Mouse (Mus musculus): Measurements from ENCODE around the gene Foxp1.

- TF ChIP-seq TCF12 (IDR thresholded peaks at IDR 0.05; ENCODE audit: insufficient read depth, poor library complexity, severe bottlenecking), result no peak
- TF ChIP-seq POLR2A (IDR thresholded peaks at IDR 0.05; ENCODE audit: insufficient read length, low read depth), result no peak
- TF ChIP-seq MYOD1 (IDR thresholded peaks at IDR 0.05; ENCODE audit: control insufficient read depth in 1 of 3, insufficient read length in 2 of 3, low read depth in 2 of 3), result no peak
- TF ChIP-seq POLR2AphosphoS2 (IDR thresholded peaks at IDR 0.05; ENCODE audit: insufficient read length, low read depth), result no peak
These were observed 357.8 kb downstream of the Foxp1 start for GRCm38 (mm10) chr6:99164760-99165159.
